Mouse (Mus musculus) erythroid progenitor cell, adult 5-6 weeks (primary cell): ENCODE measurements at regions not wholly inside any gene's neighbourhood (a gene's known extent, or its start where the extent isn't known, plus 50 kb on each side); places are given as distances from the start of the nearest gene placed in this dataset.
"Not testable (repeated sequence)": the region's sequence is repeated elsewhere in the genome, so short reads cannot be mapped to it uniquely, and the experiment has no call there.

Experiments
- ATAC-seq: replicated peaks from 2 replicates; pipeline ENCODE4 v1.8.0; 2016; ENCODE audit warnings: moderate number of reproducible peaks, mild to moderate bottlenecking, moderate TSS enrichment, inconsistent platforms; ENCODE audit not compliant: poor library complexity, low FRiP score, severe bottlenecking

- no peak for ATAC-seq
Measured at GRCm38 (mm10) chr13:44453131-44453530, 276.1 kb upstream of the Jarid2 start.

- no peak for ATAC-seq
Measured at GRCm38 (mm10) chr13:44454136-44454535, 275.1 kb upstream of the Jarid2 start.

GRCm38 (mm10) chr13:44455193-44455592, 274.1 kb upstream of the Jarid2 start:
- no peak for ATAC-seq

GRCm38 (mm10) chr13:44458744-44459143, 270.5 kb upstream of the Jarid2 start:
- no peak for ATAC-seq

GRCm38 (mm10) chr13:44459148-44459547, 270.1 kb upstream of the Jarid2 start:
- ATAC-seq, result no peak

GRCm38 (mm10) chr13:44463675-44464074, 265.6 kb upstream of the Jarid2 start:
- ATAC-seq, result no peak

GRCm38 (mm10) chr13:44465567-44465966, 263.7 kb upstream of the Jarid2 start:
- no peak for ATAC-seq

- no peak for ATAC-seq
Measured at GRCm38 (mm10) chr13:44468963-44469674, 260.2 kb upstream of the Jarid2 start.

- ATAC-seq, result no peak
Measured at GRCm38 (mm10) chr13:44469675-44470074, 259.6 kb upstream of the Jarid2 start.

- no peak for ATAC-seq
Measured at GRCm38 (mm10) chr13:44473200-44473599, 256.1 kb upstream of the Jarid2 start.

GRCm38 (mm10) chr13:44476901-44477300, 252.4 kb upstream of the Jarid2 start:
- no peak for ATAC-seq

GRCm38 (mm10) chr13:44480128-44480527, 249.1 kb upstream of the Jarid2 start:
- ATAC-seq, result no peak

GRCm38 (mm10) chr13:44482661-44483060, 246.6 kb upstream of the Jarid2 start:
- no peak for ATAC-seq

GRCm38 (mm10) chr13:44484582-44485329, 244.5 kb upstream of the Jarid2 start:
- ATAC-seq, result no peak

GRCm38 (mm10) chr13:44490935-44491465, 238.3 kb upstream of the Jarid2 start:
- ATAC-seq, result no peak

GRCm38 (mm10) chr13:44493884-44494283, 235.4 kb upstream of the Jarid2 start:
- ATAC-seq, result no peak

- no peak for ATAC-seq
Measured at GRCm38 (mm10) chr13:44495450-44495849, 233.8 kb upstream of the Jarid2 start.

GRCm38 (mm10) chr13:44496596-44496995, 232.7 kb upstream of the Jarid2 start:
- no peak for ATAC-seq

- ATAC-seq, result not testable (repeated sequence)
Measured at GRCm38 (mm10) chr13:44500896-44501295, 228.4 kb upstream of the Jarid2 start.

- ATAC-seq, result no peak
Measured at GRCm38 (mm10) chr13:44501777-44502321, 227.4 kb upstream of the Jarid2 start.
